Mouse (Mus musculus) CH12.LX (cell line): Measurements from ENCODE around the gene Sertad3. TPM values are rescaled to one million over a fixed set of nuclear protein-coding genes. Genes with fewer than 3 reads are reported as not detected.

Experiments used
- DNase-seq: peaks from one replicate; pipeline ENCODE4 v3.0.0-alpha.2; 2013; ENCODE audit errors: extremely low read depth
- H3K27ac ChIP-seq: 2 replicates; pipeline ENCODE4 v1.5.1; 2012; ENCODE audit warnings: low read depth, mild to moderate bottlenecking, control low read depth, moderate library complexity; ENCODE audit not compliant: insufficient read depth
- H3K27me3 ChIP-seq: replicated peaks from 2 replicates; pipeline ENCODE3; 2012; ENCODE audit warnings: inconsistent platforms
- H3K36me3 ChIP-seq, 2 experiments: replicated peaks in 1 of 2; 2 replicates each; pipeline versions ENCODE3 to v1.6.1; 2012; ENCODE audit warnings: inconsistent platforms in 1 of 2, low read length in 1 of 2, mild to moderate bottlenecking in 1 of 2, mixed read lengths in 1 of 2, moderate library complexity in 1 of 2; ENCODE audit not compliant: control insufficient read depth in 1 of 2, insufficient read depth in 1 of 2
- H3K4me1 ChIP-seq, 2 experiments: 2 replicates each; pipeline ENCODE4 v1.6.1; 2012; ENCODE audit warnings: inconsistent platforms in 1 of 2, moderate library complexity in 1 of 2; ENCODE audit not compliant: insufficient read depth in 2 of 2, control insufficient read depth in 1 of 2
- H3K4me2 ChIP-seq: 2 replicates; pipeline ENCODE4 v1.6.1; 2012; ENCODE audit warnings: low read depth, mild to moderate bottlenecking, control low read depth; ENCODE audit not compliant: poor library complexity, insufficient read depth, severe bottlenecking
- H3K4me3 ChIP-seq, 3 experiments: fragments of 150-350 bp in 1 of 3; sonication (generic) in 1 of 3; replicated peaks in 1 of 3; 2 replicates each; pipeline versions ENCODE3 to v1.5.1; 2011 to 2012; ENCODE audit warnings: low read depth in 2 of 3, low read length in 2 of 3, mild to moderate bottlenecking in 2 of 3, moderate library complexity in 2 of 3, control low read depth in 1 of 3, improper control_type of control experiment in 1 of 3, inconsistent platforms in 1 of 3, mixed read lengths in 1 of 3; ENCODE audit not compliant: poor library complexity in 1 of 3
- H3K79me2 ChIP-seq: replicated peaks from 2 replicates; pipeline ENCODE4 v1.6.1; 2012; ENCODE audit warnings: mild to moderate bottlenecking, moderate library complexity; ENCODE audit not compliant: control insufficient read depth, poor library complexity, insufficient read depth, severe bottlenecking; ENCODE audit errors: extremely low read depth
- H3K9ac ChIP-seq: 2 replicates; pipeline ENCODE4 v1.6.1; 2012; ENCODE audit warnings: low read depth, mild to moderate bottlenecking, control low read depth, moderate library complexity; ENCODE audit not compliant: insufficient read depth
- H3K9me3 ChIP-seq: replicated peaks from 2 replicates; pipeline ENCODE3; 2012; ENCODE audit warnings: low read length, inconsistent platforms, mixed read lengths
- CHD1 ChIP-seq: IDR thresholded peaks from 2 replicates; pipeline ENCODE4 v1.6.1; 2012; ENCODE audit warnings: low read depth, low read length, improper control_type of control experiment, inconsistent platforms
- CHD2 ChIP-seq: IDR thresholded peaks from 2 replicates; pipeline ENCODE4 v1.6.1; 2011; ENCODE audit warnings: low read length, improper control_type of control experiment
- CTCF ChIP-seq, 2 experiments: IDR thresholded peaks in 1 of 2; conservative IDR thresholded peaks in 1 of 2; 2 replicates each; pipeline ENCODE4 v1.5.1; 2011 to 2012; ENCODE audit warnings: low read depth in 2 of 2, low read length in 2 of 2, improper control_type of control experiment in 1 of 2, inconsistent platforms in 1 of 2, mild to moderate bottlenecking in 1 of 2, moderate library complexity in 1 of 2
- EP300 ChIP-seq: IDR thresholded peaks from 2 replicates; pipeline ENCODE4 v1.6.1; 2011; ENCODE audit warnings: low read length, improper control_type of control experiment
- GABPA ChIP-seq: IDR thresholded peaks from 2 replicates; pipeline ENCODE4 v1.6.1; 2012; ENCODE audit warnings: low read depth, low read length, improper control_type of control experiment, inconsistent platforms; ENCODE audit not compliant: insufficient replicate concordance
- HCFC1 ChIP-seq: IDR thresholded peaks from 2 replicates; pipeline ENCODE4 v1.6.1; 2012; ENCODE audit warnings: low read depth, mild to moderate bottlenecking, inconsistent platforms, low read length, improper control_type of control experiment
- IRF4 ChIP-seq: IDR thresholded peaks from 2 replicates; pipeline ENCODE4 v1.6.1; 2014; ENCODE audit warnings: low read depth, mild to moderate bottlenecking, inconsistent platforms, low read length, improper control_type of control experiment
- KAT2A ChIP-seq: IDR thresholded peaks from 2 replicates; pipeline ENCODE4 v1.6.1; 2012; ENCODE audit warnings: low read length, improper control_type of control experiment, inconsistent platforms; ENCODE audit not compliant: insufficient replicate concordance
- MAFK ChIP-seq: IDR thresholded peaks from 2 replicates; pipeline ENCODE4 v1.6.1; 2011; ENCODE audit warnings: low read length, improper control_type of control experiment; ENCODE audit not compliant: insufficient replicate concordance
- MAX ChIP-seq: IDR thresholded peaks from 2 replicates; pipeline ENCODE4 v1.6.1; 2011; ENCODE audit warnings: low read length, improper control_type of control experiment
- MAZ ChIP-seq: IDR thresholded peaks from 2 replicates; pipeline ENCODE4 v1.6.1; 2012; ENCODE audit warnings: low read depth, mild to moderate bottlenecking, inconsistent platforms, low read length, improper control_type of control experiment, moderate library complexity
- MEF2A ChIP-seq: IDR thresholded peaks from 2 replicates; pipeline ENCODE4 v1.6.1; 2014; ENCODE audit warnings: low read depth, mild to moderate bottlenecking, inconsistent platforms, low read length, improper control_type of control experiment, borderline replicate concordance
- MXI1 ChIP-seq: IDR thresholded peaks from 2 replicates; pipeline ENCODE4 v1.6.1; 2011; ENCODE audit warnings: mild to moderate bottlenecking, low read depth, low read length, improper control_type of control experiment
- MYC ChIP-seq: IDR thresholded peaks from 2 replicates; pipeline ENCODE4 v1.6.1; 2011; ENCODE audit warnings: low read depth, mild to moderate bottlenecking, improper control_type of control experiment, low read length
- NELFE ChIP-seq: IDR thresholded peaks from 2 replicates; pipeline ENCODE4 v1.6.1; 2011; ENCODE audit warnings: low read depth, low read length, improper control_type of control experiment
- PAX5 ChIP-seq: IDR thresholded peaks from 2 replicates; pipeline ENCODE4 v1.6.1; 2012; ENCODE audit warnings: low read length, inconsistent platforms, mixed read lengths
- POLR2A ChIP-seq: IDR thresholded peaks from 2 replicates; pipeline ENCODE4 v1.6.1; 2011; ENCODE audit warnings: low read depth, mild to moderate bottlenecking, improper control_type of control experiment, low read length
- RAD21 ChIP-seq: IDR thresholded peaks from 2 replicates; pipeline ENCODE4 v1.6.1; 2011; ENCODE audit warnings: low read depth, mild to moderate bottlenecking, low read length, improper control_type of control experiment, moderate library complexity
- RCOR1 ChIP-seq: conservative IDR thresholded peaks from 2 replicates; pipeline ENCODE4 v1.6.1; 2012; ENCODE audit warnings: low read depth, mild to moderate bottlenecking, inconsistent platforms, low read length, improper control_type of control experiment
- SIN3A ChIP-seq: IDR thresholded peaks from 2 replicates; pipeline ENCODE4 v1.6.1; 2012; ENCODE audit warnings: low read length, improper control_type of control experiment, inconsistent platforms
- SMC3 ChIP-seq: IDR thresholded peaks from 2 replicates; pipeline ENCODE4 v1.6.1; 2011; ENCODE audit warnings: low read depth, low read length, improper control_type of control experiment
- TBP ChIP-seq: conservative IDR thresholded peaks from 2 replicates; pipeline ENCODE4 v1.6.1; 2011; ENCODE audit warnings: low read depth, low read length, improper control_type of control experiment
- USF2 ChIP-seq: conservative IDR thresholded peaks from 2 replicates; pipeline ENCODE4 v1.6.1; 2011; ENCODE audit warnings: low read depth, low read length, improper control_type of control experiment
- ZC3H11A ChIP-seq: IDR thresholded peaks from 2 replicates; pipeline ENCODE4 v1.6.1; 2012; ENCODE audit warnings: low read depth, mild to moderate bottlenecking, inconsistent platforms, low read length, improper control_type of control experiment
- ZMIZ1 ChIP-seq: IDR thresholded peaks from 2 replicates; pipeline ENCODE4 v1.6.1; 2012; ENCODE audit warnings: low read depth, mild to moderate bottlenecking, inconsistent platforms, low read length, improper control_type of control experiment
- ZNF384 ChIP-seq: IDR thresholded peaks from 2 replicates; pipeline ENCODE4 v1.6.1; 2012; ENCODE audit warnings: low read depth, low read length, improper control_type of control experiment, inconsistent platforms
- dilution Hi-C: fragments of 300-500 bp; cut with MboI; formaldehyde crosslinking; loops from 2 replicates; pipeline ENCODE4 v1.14.3; 2020; ENCODE audit warnings: low sequenced_read_pairs; ENCODE audit not compliant: extremely low pct_unique_long_range_greater_than_20kb, extremely low pct_ligation_motif_present
- in situ Hi-C: fragments of 300-500 bp; cut with MboI; formaldehyde crosslinking; loops from 3 replicates; pipeline ENCODE4 v1.14.3; 2019; ENCODE audit warnings: low sequenced_read_pairs, low pct_ligation_motif_present, low pct_unique_long_range_greater_than_20kb, mixed read lengths
- polyA plus RNA-seq: library from polyadenylated mRNA; unstranded; fragments of >175 nt; gene quantifications from 2 replicates; pipeline ENCODE4 v1.2.1, GENCODE M21; 2012; ENCODE audit warnings: low read depth; ENCODE audit not compliant: insufficient read length
- total RNA-seq, 2 experiments: library from RNA; depleted of rRNA; stranded (reverse); fragments of 300-350 nt in 1 of 2; fragments of >200 nt in 1 of 2; gene quantifications; 2 replicates each; pipeline ENCODE4 v1.2.3; 2012 to 2014

Sertad3 gene
- total and polyA plus RNA-seq, 3 experiments: 2.7 to 3.9 (median 2.8) TPM

DNA sequence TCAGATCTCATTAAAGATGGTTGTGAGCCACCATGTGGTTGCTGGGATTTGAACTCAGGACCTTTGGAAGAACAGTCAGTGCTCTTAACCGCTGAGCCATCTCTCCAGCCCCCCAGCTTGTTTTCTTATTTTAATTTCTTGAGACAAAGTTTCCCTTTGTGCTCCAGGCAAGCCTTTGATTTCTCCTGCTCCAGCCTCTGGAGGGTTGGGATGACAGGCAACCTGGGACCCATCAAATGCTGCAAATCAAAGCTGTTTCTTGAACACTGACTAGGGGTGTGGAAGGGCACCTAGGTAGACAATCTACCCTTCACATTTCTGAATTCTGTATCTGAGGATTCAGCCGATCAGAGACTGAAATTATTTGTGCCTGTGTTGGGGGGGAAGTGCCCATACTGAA lies 37.2 kb downstream of the Sertad3 start:
- H3K4me1 ChIP-seq: peaks cover 4 to 21% of the 10 kb centered on the region in 2 experiments; a peak in 2 of 4 replicates

DNA sequence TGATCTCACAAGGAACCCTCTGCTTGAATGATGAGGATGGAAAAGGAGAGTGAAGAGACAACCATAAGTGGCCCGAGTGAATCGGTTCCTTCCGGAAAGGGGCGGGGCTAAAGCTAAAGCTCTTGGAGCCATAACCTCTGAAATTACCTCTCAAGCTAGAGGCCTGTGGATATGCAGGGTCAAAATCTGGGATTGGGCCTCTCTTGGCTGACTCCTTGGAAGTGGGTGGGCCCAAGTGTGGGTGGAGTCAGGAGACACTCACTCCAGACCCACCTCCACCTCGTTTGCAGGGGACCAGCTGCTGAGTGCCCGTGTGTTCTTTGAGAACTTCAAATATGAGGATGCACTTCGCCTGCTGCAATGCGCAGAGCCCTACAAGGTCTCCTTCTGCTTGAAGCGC lies 41.4 kb downstream of the Sertad3 start:
- Histone ChIP-seq H3K9me3 (peaks cover 9% of the 10 kb centered on the region), H3K9ac (no peak overlapping the region), H3K79me2 (no peaks in the 10 kb centered on the region), H3K36me3 (no peaks in the 10 kb centered on the region), H3K4me2 (no peak overlapping the region), H3K4me1 (no peaks in the 10 kb centered on the region), H3K4me3 (no peak overlapping the region), H3K27ac (no peak overlapping the region), H3K27me3 (peaks cover 22% of the 10 kb centered on the region)
- in situ Hi-C loops (no loop called here), dilution Hi-C loops (no loop called here)
- TF ChIP-seq NELFE (no peak), CTCF (conservative IDR thresholded peaks at IDR 0.05 in 1 of 2, IDR thresholded peaks at IDR 0.05 in 1 of 2; ENCODE audit: low read depth in 2 of 2, low read length in 2 of 2) (no peak), HCFC1 (no peak), MAX (no peak), CHD1 (no peak), RCOR1 (no peak), POLR2A (no peak), EP300 (no peak), SIN3A (no peak), KAT2A (no peak), MYC (no peak), TBP (no peak), USF2 (no peak), MAZ (no peak), PAX5 (no peak), GABPA (no peak), RAD21 (no peak), ZC3H11A (no peak), ZMIZ1 (no peak)
- no peak for DNase-seq

More for the DNA sequence above, 37.2 kb downstream of the Sertad3 start:
- no peak overlapping the region for H3K9ac ChIP-seq
- no peaks in the 10 kb centered on the region for H3K79me2 ChIP-seq
- in situ Hi-C loops (no loop called here), dilution Hi-C loops (no loop called here)
- H3K27ac ChIP-seq: no peak overlapping the region
- DNase-seq: no peak
- H3K27me3 ChIP-seq: peaks cover 2% of the 10 kb centered on the region
- no peaks in the 10 kb centered on the region for H3K9me3 ChIP-seq
- H3K4me2 ChIP-seq: no peak overlapping the region
- no peaks in the 10 kb centered on the region for H3K36me3 ChIP-seq
- no peak overlapping the region for H3K4me3 ChIP-seq
- no peak for TF ChIP-seq ZNF384
- no peak for TF ChIP-seq TBP
- TF ChIP-seq CHD2: no peak
- no peak for TF ChIP-seq MXI1
- no peak for TF ChIP-seq MAX
- no peak for TF ChIP-seq RAD21
- no peak for TF ChIP-seq SMC3
- no peak for TF ChIP-seq ZC3H11A
- no peak for TF ChIP-seq MAFK
- TF ChIP-seq MEF2A: no peak
- no peak for TF ChIP-seq IRF4
- TF ChIP-seq HCFC1: no peak
- TF ChIP-seq KAT2A: no peak
